Mouse (Mus musculus): Measurements from ENCODE around the gene Gm10354.
"Not testable (repeated sequence)": the region's sequence is repeated elsewhere in the genome, so short reads cannot be mapped to it uniquely, and the experiment has no call there.

The Gm10354 gene

DNA sequence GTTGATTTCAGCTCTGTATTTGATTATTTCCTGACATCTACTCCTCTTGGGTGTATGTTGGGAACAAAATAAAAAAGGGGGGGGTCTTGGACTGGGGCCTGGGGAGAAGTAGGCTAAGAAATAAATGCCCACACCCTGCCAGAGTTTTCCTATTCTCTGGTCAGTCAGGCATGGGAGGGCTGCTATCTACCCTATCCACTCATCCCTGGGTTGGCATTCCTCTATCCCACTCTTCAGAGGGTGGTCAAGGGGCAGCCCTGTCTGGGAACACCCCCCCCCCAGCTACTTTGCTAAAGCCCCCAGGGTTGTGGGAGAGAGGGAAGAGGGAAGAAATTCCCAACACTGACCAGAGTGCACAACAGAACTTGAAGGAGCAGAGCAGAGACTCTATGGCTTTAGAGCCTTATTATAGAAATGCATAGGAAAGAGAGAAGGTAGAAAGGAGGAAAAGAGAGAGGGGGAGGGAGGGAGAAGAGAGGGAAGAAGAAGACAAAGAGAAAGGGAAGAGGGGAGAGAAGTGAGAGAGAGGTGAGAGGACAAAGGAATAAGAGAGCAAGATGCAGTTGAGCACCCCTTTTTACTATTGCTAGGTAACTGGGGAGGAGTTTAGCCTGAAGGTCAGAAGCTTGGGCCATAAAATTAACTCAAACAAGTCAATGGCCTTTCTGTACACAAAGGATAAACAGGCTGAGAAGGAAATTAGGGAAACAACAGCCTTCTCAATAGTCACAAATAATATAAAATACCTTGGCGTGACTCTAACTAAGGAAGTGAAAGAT is 22.6 kb downstream of the Gm10354 start:
- not testable (repeated sequence) for DNase-seq (ENCODE audit: low spot score)

DNA sequence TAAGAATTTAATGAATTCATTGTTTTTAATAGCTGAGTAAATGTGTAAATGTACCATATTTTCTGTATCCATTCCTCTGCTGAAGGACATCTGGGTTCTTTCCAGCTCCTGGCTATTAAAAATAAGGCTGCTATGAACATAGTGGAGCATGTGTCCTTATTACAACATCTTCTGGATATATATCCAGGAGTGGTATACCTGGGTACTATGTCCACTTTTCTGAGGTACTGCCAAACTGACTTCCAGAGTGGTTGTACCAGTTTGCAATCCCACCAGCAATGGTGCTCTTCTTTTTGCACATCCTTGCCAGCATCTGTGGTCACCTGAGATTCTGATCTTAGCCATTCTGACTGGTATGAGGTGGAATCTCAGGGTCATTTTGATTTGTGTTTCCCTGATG is 25.1 kb downstream of the Gm10354 start:
- DNase-seq (ENCODE audit: low spot score) = not testable (repeated sequence)

DNA sequence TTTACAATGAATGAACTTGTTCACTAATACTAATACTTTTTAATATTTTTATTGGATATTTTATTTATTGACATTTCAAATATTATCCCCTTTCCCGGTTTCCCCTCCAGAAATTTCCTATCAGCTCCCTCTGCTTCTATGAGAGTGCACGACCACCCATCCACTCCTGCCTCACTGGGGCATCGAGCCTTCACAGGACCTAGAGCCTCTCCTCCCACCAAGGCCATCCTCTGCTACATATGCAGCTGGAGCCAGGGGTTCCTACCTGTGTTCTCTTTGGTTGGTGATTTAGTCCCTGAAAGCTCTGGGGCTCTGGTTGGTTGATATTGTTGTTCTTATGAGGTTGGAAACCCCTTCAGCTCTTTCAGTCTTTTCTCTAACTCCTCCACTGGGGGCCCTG is 26.0 kb downstream of the Gm10354 start:
- DNase-seq (ENCODE audit: low spot score) = not testable (repeated sequence)

DNA sequence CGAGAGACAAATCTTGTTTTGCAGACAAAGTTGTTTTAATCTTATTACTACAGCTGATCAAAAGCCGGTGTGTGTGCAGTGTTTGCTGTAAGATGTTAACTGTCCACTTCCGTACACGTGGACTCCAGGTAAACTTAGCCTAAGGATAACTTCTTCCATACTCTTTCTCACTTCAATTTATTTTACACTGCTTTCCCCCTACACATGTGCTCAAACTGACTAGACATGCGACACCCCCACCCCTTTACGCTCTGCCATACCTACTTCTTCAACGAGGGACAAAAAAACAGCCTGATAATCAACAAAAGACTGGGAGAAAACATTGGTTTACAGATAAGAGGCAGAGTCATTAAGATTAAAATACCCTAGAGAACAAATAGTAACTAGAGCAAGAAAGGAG is 26.9 kb downstream of the Gm10354 start:
- DNase-seq (ENCODE audit: low spot score) = not testable (repeated sequence)

DNA sequence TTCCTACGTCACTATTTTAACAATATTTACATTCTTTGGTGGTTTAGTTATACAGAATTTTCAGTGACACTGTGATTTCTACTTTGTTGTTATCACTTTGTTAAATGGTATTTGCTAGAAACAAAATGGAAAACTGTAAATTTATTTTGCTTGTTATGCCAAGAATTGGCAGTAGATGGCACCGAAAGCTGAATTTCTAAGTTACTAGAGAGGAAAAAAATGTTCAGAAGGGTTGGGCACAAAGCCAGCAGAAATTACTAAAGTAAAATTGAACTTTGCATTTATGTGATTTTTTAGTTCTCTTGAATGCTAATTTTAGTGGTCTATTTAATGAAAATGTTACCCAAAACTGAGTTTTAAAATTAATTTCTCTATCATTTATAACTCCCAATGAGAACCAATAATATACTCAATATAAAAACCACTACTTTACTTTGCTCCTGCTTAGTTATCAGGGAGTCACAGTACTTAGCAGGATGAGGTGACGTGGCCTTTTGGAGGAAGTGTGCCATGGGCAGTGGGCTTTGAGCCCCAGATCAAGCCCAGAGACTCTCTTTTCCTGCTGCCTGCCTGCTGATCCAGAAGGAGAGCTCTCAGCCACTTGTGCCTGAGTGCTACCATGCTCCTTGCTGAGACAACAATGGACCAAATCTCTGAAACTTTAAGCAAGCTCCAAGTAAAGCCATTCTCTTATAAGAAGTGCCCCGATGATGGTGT is 31.1 kb downstream of the Gm10354 start:
- not testable (repeated sequence) for DNase-seq (ENCODE audit: low spot score)

DNA sequence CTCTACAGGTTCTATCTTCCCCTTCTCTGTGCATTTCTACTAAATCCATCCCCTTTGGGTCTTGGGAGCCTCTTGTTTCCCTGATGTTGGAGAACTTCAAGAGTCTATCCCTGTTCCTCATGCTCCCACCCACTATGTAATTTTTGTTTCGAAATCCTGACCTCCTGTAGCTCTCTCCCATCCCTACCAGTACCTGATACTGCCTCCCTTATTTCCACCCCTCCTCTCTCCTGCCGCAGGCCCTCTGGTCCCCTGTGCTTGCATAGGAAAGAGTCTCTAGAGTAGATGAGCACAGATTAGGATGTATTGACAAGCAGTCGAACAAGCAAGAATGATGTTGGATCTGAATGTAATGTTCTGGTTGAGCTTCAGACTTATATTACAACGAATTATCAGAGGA is 33.2 kb downstream of the Gm10354 start:
- not testable (repeated sequence) for DNase-seq (ENCODE audit: low spot score)

DNA sequence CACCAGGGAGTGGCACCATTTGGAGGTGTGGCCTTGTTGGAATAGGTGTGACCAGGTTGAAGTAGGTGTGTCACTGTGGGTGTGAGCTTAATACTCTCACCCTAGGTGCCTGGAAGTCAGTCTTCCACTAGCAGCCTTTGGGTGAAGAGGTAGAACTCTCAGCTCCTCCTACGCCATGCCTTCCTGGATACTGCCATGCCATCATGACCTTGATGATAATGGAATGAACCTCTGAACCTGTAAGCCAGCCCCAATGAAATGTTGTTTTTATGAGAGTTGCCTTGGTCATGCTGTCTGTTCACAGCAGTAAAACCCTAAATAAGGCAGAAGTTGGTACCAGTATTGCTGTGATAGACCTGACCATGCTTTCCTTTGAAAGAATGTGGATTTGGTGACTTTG is 37.7 kb downstream of the Gm10354 start:
- DNase-seq (ENCODE audit: low spot score) = not testable (repeated sequence)

DNA sequence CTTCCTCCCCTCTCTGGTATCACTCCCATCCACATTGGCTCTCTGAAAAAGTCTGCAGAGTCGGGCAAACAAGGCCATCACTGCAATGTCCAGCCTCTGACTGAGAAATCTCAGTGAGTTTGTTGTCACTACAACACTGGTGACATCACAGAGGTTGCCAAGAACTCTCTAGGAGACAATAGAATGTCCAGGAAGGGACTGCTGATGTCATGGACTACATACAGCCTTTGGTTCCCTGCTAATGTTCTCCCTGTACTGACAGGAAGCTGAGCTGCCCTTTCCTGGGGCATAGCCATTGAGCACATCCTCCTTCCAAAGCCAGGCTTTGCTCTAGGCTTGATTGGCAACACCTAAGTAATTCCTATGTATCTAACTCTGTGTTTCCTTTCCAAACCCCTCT is 40.4 kb downstream of the Gm10354 start, which contains the start of gene Speer4e:
Gene Speer4e (minus strand): TSS at position 101 of the 400 bp plus-strand sequence.
- not testable (repeated sequence) for DNase-seq (ENCODE audit: low spot score)

DNA sequence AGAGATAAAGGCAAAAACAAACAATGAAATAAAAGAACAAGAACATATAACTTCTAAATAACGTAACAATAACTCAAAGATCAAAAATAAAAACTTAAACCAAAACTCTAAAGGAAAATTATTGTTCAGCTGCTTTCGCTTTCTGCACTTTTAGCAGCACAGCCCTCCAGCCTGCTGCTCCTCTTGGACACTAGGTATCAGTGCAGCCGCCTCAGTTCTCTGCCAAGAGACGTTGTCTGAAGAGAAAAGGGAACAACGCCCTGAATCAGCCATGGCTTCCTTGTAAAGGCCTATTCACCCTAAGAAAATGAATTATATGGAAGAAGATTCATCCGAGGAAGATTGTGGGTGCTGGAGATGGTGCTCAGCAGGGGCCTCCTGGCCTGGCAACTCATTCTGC is 45.0 kb downstream of the Gm10354 start:
- not testable (repeated sequence) for DNase-seq (ENCODE audit: low spot score)

DNA sequence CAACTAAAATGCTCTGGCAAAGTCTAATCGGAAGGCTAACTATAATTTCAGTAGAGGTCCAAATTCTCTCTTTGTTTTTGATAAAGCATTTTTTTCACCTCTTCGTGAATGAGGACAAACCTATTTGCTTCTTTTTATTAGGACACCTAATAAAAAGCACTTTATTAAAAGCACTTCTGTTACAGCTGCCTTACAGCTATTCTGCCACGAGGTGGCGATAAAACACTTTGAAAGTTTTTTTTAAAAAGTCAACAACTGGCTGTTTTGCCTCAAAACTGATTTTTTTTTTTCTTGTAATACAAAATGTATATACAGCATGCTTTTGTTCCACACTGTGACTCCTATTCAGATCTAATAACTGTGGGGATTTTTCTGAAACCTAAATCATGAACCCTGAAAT is 51.7 kb downstream of the Gm10354 start:
- not testable (repeated sequence) for DNase-seq (ENCODE audit: low spot score)
